In the genomic region with DNA sequence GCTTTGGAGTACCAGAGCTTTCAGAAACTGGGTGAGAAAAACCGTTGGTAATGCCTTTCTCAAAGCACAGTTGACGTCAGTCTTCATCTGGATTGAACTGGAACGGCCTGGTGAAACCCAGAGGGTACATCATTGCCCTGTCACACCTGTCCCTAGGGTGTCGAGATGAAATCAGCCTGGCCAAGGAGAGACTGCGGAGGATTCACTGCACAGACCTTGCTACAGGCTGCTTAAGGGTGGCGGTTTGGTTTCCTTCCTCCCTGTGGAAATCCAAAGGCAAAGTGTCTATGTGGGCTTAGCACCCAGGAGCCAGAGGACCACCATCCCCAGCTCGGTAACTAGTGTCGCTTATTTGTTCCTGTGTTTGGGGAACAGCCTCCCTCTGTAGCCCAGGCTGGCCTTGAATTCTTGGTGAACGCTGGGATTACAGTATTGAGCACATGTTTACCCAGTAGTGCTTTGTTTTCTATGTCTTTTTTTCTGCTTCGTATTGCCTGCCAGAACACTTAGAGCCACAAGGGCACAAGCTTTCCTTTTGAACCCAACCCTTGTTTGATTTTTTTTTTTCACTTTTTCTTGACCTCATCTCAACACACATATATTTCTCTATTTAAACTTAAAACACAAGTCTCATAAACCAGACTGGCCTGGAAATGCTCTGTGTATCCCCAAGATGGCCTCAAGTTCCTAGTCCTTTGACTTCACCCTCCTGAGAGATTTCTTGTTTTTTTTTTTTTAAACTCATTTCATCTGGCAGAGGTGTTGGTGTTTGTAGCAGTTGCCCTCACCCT, we compare ENCODE assay signal across 15 mouse cellular contexts. TPM values are rescaled to one million over a fixed set of nuclear protein-coding genes. Genes with fewer than 3 reads are reported as not detected.
DNase-seq lines count a peak whose midpoint lies in the region; ATAC-seq lines count a peak whose summit lies in the region.
"Had no signal": no experiment of that assay in that cellular context is flagged by ENCODE, and none has a peak within 500 bp of the region (broad histone marks: within the 10 kb centered on the region; RNA-seq: fewer than 3 reads in every experiment).

Gene Rhoh, plus strand, starts transcription at position 60 of the 791 bp plus-strand sequence.

- ATAC-seq in heart, embryonic 16.5 days (replicated peaks; ENCODE audit: extremely low read depth, insufficient read depth, low FRiP score), result no peak
- ATAC-seq in megakaryocyte progenitor cell, adult 5-6 weeks (replicated peaks; ENCODE audit: poor library complexity), result no peak
- no peak for ATAC-seq in hindbrain, embryonic 14.5 days (ENCODE audit: low FRiP score)

- H3K9ac ChIP-seq in heart, embryonic 16.5 days (ENCODE audit: low read length), result 0 out of 2 replicates have a peak within 1 kb of the TSS, but pooled peaks have one; percentile 23
- H3K9ac ChIP-seq in hindbrain, embryonic 14.5 days, result no peak within 1 kb of the TSS
- H3K9ac ChIP-seq: liver, embryonic 13.5 days had no signal

- intact Hi-C loops in heart, postnatal 36 days (cut with DNase I), result no loop called here

- peak within 1 kb of the TSS; percentile 61; the same call in 1 of the 2 replicates for H3K27ac ChIP-seq in heart, embryonic 16.5 days (ENCODE audit: low read length)
- H3K27ac ChIP-seq in hindbrain, embryonic 14.5 days, result no peak within 1 kb of the TSS
- H3K27ac ChIP-seq: layer of hippocampus, adult 2 months; liver, embryonic 13.5 days had no signal

- no peak for DNase-seq in heart, postnatal 36 days
- DNase-seq in T-cell, adult 2 months (ENCODE audit: low spot score), result peak; percentile 67
- DNase-seq in thymus, postnatal 14 days, result peak; percentile 65
- no peak for DNase-seq in layer of hippocampus, adult 8-10 months (ENCODE audit: low spot score in 2 of 2)
- no peak for DNase-seq in layer of hippocampus, adult 11-12 months (ENCODE audit: low spot score)
- no peak for DNase-seq in hindbrain, embryonic 14.5 days (ENCODE audit: low spot score)
- DNase-seq: adrenal gland, postnatal 25 days; gastrocnemius, postnatal 36 days; kidney, adult 2 months; liver, embryonic 13.5 days; right cerebral cortex, postnatal 4 days had no signal

- no peaks in the 10 kb centered on the region for H3K36me3 ChIP-seq in heart, embryonic 16.5 days (ENCODE audit: control insufficient read depth, insufficient read depth)
- H3K36me3 ChIP-seq in hindbrain, embryonic 14.5 days (replicated peaks; ENCODE audit: control insufficient read depth, insufficient read depth), result no peaks in the 10 kb centered on the region
- H3K36me3 ChIP-seq: liver, embryonic 13.5 days had no signal

- H3K9me3 ChIP-seq in heart, embryonic 16.5 days (replicated peaks; ENCODE audit: control insufficient read depth, low read length), result no peaks in the 10 kb centered on the region
- H3K9me3 ChIP-seq in hindbrain, embryonic 14.5 days (ENCODE audit: control insufficient read depth, low read length), result no peaks in the 10 kb centered on the region
- H3K9me3 ChIP-seq: liver, embryonic 13.5 days had no signal

- H3K4me3 ChIP-seq in heart, embryonic 16.5 days (ENCODE audit: low read length), result no peak within 1 kb of the TSS; the same call in 1 of the 2 replicates
- H3K4me3 ChIP-seq in hindbrain, embryonic 14.5 days (replicated peaks; ENCODE audit: low read length), result no peak within 1 kb of the TSS
- H3K4me3 ChIP-seq: layer of hippocampus, adult 2 months; liver, embryonic 13.5 days had no signal

- H3K4me1 ChIP-seq in heart, embryonic 16.5 days (ENCODE audit: control insufficient read depth, insufficient read depth, low read length), result peaks cover 7% of the 10 kb centered on the region
- H3K4me1 ChIP-seq in hindbrain, embryonic 14.5 days (replicated peaks; ENCODE audit: control insufficient read depth, insufficient read depth, low read length), result no peaks in the 10 kb centered on the region

- no peaks in the 10 kb centered on the region for H3K27me3 ChIP-seq in heart, embryonic 16.5 days (ENCODE audit: control insufficient read depth, insufficient read depth, low read length)
- no peaks in the 10 kb centered on the region for H3K27me3 ChIP-seq in hindbrain, embryonic 14.5 days (ENCODE audit: control insufficient read depth, insufficient read depth, low read length)
- H3K27me3 ChIP-seq: liver, embryonic 13.5 days had no signal

- no peak within 1 kb of the TSS for H3K4me2 ChIP-seq in heart, embryonic 16.5 days (ENCODE audit: low read depth, low read length)
- H3K4me2 ChIP-seq in hindbrain, embryonic 14.5 days (replicated peaks), result no peak within 1 kb of the TSS
- H3K4me2 ChIP-seq: liver, embryonic 13.5 days had no signal

- WGBS in heart, embryonic 16.5 days, result 78% methylated on average over 10 of the region's 10 CpGs
- 81% methylated on average over 10 of the region's 10 CpGs for WGBS in hindbrain, embryonic 14.5 days

RNA-seq across cellular contexts. Expression of gene Rhoh, which starts in this region (rescaled TPM):
- 5.9 and 16.8 TPM in 2 replicates for polyA plus RNA-seq in heart, embryonic 16.5 days (2015; fragmentation: Nextera tagmentation; extraction: Ambion mirVana)
- total RNA-seq in heart, postnatal 36 days (2021), result under 1 TPM; 0.42 to 0.92 TPM
- 13.3 and 15.3 TPM in 2 replicates for total RNA-seq in megakaryocyte progenitor cell, adult 5-6 weeks (2015)
- 18.2 and 18.6 TPM in 2 replicates for total RNA-seq in megakaryocyte progenitor cell, adult 5-6 weeks (2017)
- total RNA-seq in layer of hippocampus, adult 8-10 months (2022), result 1 to 10 TPM in 3 of 4 experiments, under 1 TPM in 1; 0.94 to 3.7 (median 1.8) TPM
- polyA plus RNA-seq in hindbrain, embryonic 14.5 days (2014; fragmentation: Nextera tagmentation; extraction: Ambion mirVana), result 0.52 TPM in 2 replicates
- polyA plus RNA-seq: C2C12 had no signal

Comparison
In these comparisons a context has a peak if more than half of its experiments do, and no peak if none do; other contexts are left out.
1. DNase-seq: peak in T-cell, adult 2 months (single experiment) and thymus, postnatal 14 days (single experiment); none in heart, postnatal 36 days (0 of 2), layer of hippocampus, adult 8-10 months (0 of 2), layer of hippocampus, adult 11-12 months (single experiment) and hindbrain, embryonic 14.5 days (single experiment).